Mouse (Mus musculus) heart, adult 9 months (tissue): Measurements from ENCODE around the gene Zbtb46.

Source experiments
- DNase-seq, 2 experiments: peaks; one replicate each; pipeline ENCODE4 v3.0.0; 2022; ENCODE audit warnings: low spot score in 2 of 2

The Zbtb46 gene

DNA sequence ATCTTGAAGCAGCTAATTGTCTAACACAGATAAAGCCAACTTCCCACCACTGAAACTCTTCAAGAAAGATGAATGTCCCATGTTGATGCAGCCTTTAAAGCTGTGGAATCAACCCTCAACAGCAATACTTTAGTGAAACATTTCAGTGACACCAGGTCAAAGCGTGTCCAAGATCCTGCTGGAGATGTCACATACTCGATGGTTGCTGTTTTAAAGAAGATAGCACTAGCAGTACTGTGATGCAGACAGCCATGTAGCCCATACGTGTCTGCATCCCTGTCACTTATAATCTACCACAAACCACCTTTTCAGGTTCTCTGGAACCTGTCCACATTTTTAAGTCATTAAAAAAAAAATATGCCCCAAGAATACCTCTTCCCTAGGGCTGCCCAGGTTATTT, 55.5 kb downstream of the Zbtb46 start:
- DNase-seq = no peak

DNA sequence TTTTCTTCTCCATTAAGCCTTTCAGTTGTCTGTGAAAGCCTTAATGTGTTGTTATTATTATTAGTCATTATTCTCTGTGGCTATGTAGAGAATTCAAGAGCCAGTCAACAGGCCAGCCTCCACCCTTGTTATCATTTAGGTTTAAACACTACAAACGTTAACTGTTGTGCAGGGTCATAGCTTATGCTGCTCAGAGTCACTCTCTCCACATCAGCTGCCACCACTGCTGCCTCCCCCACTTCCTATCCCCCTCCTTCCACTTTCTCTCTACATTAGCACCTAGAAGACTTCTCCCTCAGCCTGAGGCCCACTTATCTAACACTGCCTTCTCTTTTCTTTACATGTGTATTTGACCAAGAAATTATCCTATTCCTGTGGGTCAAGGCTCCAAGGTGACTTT, 57.7 kb downstream of the Zbtb46 start:
- no peak for DNase-seq

DNA sequence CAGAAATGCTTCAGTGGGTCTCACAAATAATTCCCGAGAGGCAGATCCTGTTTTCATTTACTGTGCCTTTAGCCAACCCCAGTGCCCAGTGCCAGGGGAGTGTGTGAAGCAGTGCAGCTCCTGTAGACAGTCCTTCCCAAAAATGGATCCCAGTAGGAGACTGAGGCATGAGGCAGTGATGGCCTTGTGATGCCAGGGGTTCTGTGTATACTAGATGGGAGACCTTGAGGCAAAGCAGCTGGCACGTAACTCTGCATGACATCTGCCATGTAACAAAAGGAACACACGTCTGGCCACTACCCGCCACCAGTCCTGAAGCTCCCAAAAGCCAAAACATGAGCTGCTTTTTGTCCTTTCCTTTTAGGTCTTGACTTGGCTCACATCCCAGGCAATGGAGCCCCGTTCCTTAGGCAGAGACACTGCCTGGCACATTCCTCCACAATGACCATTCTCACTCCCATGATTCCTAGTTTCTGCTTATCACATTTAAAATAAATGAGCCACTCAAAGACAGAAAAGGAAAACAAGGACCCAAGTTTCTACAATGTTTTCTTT, 61.9 kb downstream of the Zbtb46 start:
- no peak for DNase-seq

DNA sequence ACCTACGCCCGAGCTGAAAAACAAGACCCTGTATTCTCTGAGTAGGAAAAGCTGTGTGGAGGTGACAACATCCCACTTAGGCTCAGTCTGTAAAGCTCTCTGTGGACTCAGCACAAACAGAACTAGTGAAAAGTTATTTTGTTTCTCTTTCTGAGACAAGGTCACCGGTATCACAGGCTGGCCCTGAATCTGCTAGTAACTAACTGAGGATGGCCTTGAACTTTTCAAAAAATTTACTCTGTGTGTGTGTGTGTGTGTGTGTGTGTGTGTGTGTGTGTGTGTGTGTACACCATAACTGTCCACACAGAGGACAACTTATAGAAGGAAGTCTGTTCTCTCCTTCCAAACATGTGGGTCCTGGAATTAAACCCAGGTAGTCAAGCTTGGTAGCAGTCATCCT, 65.1 kb downstream of the Zbtb46 start:
- no peak for DNase-seq

DNA sequence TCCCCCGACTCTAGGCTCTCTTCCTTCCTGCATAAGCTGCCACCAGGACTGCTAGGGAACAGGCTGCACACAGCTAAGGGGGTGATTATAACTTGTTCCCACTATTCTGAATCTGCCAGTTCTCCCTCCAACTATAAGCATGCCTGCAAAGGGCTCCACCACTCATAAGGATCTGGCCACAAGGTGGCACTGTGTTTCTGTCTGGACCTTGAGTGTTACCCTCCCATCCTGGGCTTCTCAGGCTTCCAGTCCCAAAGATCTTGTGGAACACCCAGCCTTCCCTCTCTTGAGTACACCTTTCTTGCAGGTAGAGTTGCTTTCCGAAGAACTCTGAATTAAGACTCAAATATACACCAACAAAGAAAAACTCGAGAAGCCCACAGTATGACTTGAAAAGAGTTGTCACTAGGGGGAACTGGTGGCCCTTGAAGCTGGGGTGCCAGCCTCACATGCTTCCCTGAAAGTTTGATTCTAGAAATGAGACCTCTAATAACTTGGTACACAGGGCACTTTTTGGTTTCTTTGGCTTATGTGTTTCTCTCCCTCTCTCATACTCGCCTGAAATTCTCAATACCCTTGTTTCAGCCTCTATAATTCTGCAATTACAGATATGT, 66.5 kb downstream of the Zbtb46 start:
- DNase-seq = peak; percentile 63 to 82

DNA sequence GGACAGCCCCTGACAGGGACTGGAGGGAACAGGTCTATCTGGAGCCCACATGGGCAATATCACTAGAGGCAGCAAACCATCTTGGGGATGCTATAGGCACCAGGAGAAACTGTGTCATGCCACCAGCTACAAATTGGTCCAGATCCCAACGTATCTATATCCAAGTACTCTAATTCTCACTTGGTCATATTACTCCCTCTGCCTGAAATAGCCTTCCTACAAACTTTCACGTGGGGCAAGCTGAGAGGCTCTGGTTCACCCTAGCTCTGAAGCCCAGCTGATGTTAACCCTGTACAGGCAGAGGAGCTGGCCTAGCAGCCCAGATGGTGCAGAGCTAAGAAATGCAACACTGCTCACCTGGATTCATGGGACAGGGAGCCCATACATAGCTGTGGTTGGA, 67.7 kb downstream of the Zbtb46 start:
- DNase-seq = no peak

DNA sequence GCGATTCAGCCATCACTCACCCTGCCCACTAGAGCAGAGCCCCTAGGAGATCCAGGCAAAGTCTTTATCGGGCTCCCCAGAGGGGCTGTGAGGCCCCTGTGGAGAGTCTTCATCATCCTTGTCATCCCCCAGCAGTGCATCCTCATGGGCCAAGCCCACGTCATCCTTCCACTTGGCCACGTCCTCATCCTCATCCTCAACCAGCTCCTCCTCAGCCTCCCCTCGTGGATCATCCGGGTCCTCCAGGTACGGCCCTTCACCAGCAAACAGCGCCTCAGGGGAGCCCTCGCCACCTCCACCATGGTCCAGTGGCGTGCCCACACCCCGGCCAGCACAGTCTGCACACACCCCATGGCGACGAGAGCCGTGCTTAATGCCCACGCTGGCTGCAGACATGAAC, 68.2 kb downstream of the Zbtb46 start:
- DNase-seq = no peak

DNA sequence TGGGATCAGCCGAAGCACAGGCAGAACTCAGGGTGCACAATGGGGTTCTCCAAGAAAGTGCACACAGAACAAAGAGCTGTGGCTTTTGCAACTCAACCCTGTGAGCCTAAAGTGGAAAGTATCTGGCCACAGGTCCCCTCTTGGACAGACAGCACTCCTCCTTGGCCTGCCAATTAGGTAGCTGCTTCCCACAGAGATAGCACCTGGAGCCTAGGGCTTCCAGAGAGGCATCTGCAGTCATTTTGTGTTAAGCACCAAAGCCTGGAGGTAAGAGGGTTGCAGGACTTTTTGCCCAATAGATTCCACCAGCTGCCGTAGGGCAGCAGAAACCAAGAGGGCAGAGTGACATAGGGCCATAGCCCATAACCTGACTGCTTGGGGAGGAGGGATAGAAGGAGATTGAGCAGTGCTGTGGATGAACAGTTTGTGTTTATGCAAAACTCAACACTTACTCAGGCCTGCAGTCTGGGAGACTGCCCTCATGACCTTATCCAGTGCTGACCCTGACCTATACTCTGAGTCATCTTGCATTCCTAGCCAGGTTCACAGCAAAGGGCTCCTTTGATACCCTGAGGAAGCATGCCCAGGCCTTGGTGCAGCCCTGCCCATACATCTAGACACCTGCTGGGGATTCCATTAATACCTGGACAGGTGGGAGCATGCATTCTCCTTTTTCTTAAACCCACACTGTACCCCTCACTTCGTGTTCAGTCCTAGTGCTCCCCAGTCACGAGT, 68.9 kb downstream of the Zbtb46 start:
- DNase-seq = no peak

DNA sequence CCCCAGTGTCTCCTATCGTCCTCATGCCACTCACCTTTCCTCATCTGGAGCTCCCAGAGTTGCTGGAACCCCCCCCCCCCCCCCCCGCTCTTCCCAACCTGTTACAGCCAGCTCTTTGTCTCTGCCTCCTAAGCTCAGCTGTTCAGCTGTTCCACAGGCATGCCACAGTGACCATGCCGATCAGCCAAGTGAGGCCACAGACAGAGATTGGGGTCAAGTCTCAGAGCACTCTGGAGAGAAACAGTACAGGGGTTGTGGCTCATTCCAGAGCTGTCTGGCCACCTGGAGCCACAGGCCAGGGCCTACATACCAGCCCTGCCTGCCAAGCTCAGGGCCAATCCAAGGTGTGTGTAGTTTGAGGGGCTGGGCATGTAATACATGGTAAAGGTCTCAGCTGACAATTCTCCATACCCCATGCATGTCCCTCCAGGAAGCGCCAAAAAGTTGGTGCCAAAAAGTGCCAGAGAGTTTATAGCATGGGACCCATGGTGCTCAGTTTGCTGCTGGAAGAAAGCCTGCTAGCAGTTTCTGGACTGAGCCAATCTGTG, 72.5 kb downstream of the Zbtb46 start:
- DNase-seq = no peak

DNA sequence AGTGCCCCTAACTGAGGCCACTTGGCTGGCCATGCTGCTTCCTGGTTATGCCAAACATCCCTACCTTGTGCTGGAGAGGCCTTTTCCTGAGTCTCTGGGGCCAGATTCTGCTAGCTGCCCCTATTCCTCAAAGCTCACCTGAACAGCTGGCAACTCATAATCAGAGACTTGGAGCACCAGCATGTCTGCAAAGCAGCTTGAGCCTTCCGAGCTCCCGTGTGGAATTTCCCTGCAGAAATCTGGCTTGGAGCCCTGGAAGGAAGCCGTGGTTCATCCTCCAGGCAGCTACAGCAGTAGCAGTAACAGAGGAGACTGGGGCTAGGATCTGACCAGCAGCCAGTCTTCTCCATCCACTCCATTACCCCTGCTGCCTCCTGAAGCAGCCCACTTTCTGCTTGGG, 73.3 kb downstream of the Zbtb46 start:
- peak; percentile 59 to 64 for DNase-seq

DNA sequence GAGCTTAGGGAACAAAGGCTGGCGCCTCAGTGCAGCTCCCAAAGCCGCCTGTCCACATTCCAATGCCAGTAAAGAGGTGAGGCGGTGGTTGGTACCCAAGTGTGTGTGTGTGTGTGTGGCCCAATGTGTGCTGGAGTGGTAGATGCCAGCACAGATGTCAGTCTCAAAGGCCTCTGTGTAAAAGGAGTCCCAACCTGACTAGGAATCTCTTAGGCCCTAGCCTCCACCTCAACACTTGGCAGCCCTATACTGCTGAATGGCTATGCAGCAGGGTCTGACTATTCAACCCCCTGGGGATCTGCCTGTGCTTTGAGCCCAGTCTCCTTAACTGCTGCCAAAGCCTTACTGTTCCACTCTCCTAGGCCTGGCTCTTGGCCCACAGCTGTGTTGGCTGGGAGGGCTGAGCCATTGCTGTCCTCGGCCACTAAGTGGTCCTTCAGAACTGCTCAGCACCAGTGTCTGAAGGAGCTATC, 74.3 kb downstream of the Zbtb46 start:
- DNase-seq = peak; percentile 75 to 79

DNA sequence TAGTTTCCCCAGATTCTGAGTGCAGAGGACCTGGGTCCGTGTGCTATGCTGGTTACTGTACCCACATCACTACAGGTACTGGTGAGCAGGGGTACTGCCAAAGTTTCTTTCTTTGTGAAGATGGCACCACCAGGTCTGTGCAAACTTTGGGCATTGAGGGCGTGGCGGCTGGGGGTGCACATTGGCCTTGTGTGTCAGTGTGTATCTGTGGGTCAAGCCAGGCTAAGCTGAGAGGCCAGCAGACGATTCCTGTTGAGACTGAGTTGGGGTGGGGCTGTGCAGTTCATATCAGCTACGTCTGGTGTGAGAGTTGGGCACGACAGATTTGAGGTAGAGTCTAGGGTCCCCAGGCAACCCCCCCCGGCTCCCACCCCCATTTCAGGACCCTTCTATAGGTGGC, 74.8 kb downstream of the Zbtb46 start:
- DNase-seq = no peak

DNA sequence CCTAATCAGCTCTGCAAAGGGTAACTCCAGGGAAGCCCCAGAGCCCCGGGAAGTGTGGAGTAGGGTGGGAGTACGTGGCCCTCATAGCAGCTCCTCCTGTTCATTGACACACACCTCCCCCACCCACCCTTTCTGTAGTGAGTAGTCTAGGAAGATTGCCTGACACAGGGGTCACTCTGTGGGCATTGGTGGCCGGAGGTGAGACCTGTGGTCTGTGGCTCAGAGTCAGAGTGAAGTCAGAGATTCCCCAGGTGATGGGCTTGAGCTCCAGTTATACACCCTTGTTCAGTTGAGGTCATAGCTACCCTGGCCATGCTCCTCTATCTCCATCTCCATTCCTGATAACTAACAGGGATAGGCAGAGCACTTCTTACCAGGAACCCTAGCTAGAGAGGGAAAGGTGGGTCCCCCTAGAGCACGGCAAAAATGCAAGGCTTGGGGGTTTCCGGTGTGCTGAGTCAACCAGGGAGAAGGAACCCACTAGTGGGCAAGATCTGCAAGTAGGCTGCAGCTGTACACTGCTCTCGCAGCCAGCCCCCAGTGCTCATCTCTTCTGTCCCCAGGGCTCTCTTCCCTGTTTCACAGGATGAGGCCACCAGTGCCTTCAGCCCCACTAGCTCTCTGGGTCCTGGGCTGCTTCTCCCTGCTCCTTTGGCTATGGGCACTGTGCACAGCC, 77.5 kb downstream of the Zbtb46 start:
- DNase-seq = no peak

DNA sequence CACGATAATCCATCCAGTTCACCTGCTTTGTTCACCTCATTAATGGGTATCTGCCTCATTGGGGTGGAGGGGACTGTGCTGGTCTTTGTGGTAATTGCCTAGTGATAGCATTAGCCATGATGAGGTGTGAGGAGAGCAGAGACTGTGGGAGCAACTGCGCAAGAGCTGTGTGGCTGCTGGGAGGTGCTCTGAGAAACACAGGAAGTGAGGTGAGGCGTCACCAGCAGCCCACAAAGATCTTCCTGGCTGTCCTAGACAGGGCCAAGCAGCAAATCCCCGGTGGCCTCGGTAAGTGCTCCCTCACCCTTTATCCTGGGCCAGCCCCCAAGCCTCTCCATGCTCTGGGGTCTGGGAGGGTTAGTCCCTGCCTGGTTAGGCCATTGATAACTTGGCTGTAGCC, 78.1 kb downstream of the Zbtb46 start:
- DNase-seq = no peak

DNA sequence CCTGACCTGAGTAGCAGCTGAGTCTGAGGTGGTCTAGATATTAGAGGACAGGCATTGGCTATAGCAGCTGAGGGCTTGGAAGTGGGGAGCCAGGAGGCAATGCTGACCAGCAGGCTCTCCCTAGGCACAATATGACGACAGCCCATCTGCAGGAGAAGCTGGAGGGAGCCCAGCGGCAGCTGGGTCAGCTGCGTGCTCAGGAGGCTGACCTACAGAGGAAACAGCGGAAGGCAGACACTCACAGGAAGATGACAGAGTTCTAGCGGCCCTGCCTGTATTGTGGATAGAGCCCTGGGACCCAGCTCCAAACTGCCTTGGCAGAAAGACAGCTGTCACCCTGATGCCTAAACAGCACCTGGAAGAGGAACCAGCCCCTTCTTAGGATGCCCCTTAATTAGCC, 79.0 kb downstream of the Zbtb46 start:
- no peak for DNase-seq

DNA sequence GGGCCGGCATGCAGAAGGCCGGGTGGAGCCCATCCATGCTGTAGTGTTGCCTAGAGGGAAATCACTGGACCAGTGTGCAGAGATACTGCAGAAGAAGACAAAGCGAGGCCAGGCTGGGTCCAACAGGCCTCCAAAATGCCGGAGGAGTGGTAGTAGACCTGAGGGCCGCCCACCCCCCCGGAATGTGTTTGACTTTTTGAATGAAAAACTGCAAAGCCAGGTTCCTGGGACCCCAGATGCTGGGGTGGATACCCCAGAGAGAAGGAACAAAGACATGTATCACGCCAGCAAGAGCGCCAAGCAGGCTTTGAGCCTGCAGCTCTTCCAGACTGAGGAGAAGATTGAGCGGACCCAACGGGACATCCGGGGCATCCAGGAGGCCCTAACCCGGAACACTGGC, 79.4 kb downstream of the Zbtb46 start, which contains the start of gene Lime1:
TSS of gene Lime1 (plus strand) at position 301 of the 400 bp plus-strand sequence.
- DNase-seq = no peak

DNA sequence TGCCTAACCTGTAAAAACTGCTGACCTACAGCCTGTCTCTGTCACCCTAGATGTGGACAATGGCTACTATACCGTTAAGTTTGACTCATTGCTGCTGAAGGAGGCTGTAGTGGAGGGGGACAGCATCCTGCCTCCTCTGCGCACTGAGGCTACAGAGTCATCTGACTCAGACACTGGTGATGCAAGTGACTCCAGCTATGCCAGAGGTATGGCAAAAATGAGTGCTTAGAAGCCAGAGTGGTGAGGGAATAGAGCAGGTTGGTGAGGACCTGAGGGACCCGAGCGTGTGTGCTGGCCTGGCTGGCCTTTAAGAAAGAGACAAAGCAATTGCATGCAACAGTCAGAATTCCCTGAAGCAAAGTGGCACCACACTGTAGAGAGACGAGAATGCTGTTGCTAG, 80.5 kb downstream of the Zbtb46 start:
- DNase-seq = no peak

DNA sequence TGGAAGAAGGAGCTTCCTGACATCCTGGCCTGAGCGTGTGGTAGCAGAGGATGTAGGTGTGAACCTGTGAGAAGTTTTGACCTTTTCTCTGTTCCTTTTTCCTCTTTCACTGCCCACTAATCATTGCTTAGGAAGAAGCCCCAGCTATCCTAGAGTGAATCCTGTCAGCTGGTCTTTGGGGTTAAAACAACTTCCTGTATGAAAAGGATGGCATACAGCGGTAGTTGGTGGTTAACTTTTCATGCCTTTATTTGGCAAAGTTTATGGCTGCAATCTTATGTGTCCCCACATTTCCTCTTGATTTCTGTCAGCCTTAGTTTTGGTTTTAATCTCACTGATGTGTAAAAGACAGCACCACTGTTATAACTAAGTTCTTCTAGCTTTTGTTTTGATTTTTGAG, 82.0 kb downstream of the Zbtb46 start:
- no peak for DNase-seq

DNA sequence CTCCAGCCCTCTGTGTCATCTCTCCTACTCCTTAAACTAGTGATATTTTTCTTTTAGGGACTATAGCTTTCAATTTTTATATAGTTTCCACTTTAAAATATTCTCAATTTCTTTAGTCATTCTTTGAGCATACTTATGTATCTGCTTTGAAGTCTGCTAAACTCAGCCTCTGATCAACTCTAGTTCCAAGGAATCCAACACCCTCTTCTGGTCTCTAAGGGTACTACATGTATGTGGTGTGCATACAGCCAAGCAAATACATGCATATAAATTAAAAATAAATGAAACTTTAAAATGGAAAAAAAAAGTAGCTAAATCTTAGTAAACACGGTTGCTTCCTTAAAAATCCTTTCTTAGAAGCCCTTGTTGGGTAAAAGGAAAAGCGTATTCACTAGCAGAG, 83.4 kb downstream of the Zbtb46 start:
- DNase-seq = no peak

DNA sequence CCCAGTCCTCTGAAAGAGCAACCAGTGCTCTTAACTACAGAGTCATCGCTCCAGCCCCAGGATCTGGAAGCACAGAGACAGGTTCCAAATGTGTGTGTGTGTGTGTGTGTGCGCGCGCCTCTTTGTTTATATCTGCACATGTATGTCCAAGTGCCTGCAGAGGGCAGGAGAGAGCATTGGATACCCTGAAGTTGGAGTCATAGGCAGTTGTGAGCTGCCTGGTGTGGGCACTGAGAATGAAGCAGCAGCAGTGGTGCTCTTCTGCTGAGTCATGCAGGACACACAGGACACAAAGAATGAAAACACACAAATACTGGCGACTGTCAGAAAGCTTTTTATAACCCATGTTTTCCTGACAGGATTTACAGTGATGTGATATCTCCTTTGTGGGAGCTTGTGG, 89.2 kb downstream of the Zbtb46 start:
- no peak for DNase-seq

DNA sequence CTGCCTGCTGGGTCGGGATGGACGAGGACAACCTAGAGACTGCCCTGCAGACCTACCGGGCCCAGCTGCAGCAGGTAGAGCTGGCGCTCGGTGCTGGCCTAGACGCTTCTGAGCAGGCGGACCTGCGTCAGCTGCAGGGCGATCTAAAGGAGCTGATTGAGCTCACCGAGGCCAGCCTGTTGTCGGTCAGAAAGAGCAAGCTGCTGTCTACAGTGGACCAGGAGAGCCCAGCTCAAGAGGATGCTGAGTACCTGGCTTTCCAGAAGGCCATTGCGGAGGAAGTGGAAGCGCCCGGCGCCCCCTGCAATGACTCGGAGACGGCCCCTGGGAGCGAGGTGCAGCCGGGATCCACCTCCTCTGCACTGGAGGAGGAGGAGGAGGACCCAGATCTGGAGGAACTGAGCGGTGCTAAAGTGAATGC, 93.6 kb downstream of the Zbtb46 start:
- DNase-seq = no peak

DNA sequence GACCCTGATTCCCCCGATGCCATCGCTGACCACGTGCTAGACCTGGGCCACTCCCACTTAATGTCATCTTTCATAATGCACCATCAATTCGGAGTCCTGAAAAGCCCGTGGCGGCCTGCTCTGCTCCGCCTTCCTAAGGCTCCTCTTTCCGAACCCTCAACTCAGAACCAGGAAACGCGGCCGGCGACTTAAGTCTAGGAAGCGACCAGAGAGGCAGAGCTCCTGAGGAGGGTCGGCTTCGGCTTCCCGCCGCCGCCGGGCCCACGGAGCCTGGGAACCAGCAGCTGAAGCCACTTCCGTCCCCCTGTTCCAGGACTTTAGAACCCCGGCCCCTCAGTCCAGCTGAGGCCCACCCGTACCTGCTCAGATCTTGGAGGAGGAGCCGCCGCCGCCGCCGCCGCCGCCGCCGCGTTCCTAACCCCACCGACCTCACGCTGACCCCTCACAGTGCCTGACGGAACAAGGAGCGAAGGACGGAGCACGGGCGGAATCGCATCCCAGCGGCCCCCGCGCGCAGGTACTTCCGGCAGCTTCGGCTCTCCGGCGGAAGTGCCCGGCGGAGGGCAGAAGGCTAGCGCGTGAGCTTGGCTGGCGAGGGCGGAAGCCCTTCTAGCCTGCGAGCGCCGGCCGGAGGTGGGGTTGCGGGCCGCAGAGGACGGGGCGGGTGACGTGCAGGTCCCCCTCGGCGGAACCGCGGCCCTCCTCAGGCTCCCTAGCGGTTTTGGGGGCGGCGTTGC, 94.2 kb downstream of the Zbtb46 start, which contains the start of the genes Zgpat and Arfrp1:
TSS of gene Zgpat (plus strand) at position 69 of the 737 bp plus-strand sequence.
TSS of gene Arfrp1 (minus strand) at position 545 of the 737 bp plus-strand sequence.
- DNase-seq = peak; percentile 84 to 87
